ENCODE assay signal across 22 mouse cellular contexts in the genomic region with DNA sequence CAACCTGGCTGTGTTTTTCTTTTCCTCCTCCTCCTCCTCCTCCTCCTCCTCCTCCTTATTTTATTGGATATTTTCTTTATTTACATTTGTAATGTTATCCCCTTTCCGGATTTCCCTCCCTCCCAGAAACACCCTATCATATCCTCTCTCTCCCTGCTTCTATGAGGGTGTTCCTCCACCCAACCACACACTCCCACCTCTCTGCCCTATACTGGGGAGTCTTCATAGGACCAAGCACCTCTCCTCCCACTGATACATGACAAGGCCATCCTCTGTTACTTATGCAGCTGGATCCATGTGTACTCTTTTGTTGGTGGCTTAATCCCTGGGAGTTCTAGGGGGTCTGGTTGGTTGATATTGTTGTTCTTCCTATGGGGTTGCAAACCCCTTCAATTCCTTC.
DNase-seq lines count a peak whose midpoint lies in the region; ATAC-seq and TF ChIP-seq lines count a peak whose summit lies in the region.
"Had no signal": no experiment of that assay in that cellular context is flagged by ENCODE, and none has a peak within 500 bp of the region (broad histone marks: within the 10 kb centered on the region; RNA-seq: fewer than 3 reads in every experiment).

No protein-coding gene starts in this region.

- WGBS in kidney, embryonic 14.5 days, result 27% methylated on average over 1 of the region's 1 CpGs
- 15% methylated on average over 1 of the region's 1 CpGs for WGBS in kidney, adult 2 months
- 11% methylated on average over 1 of the region's 1 CpGs for WGBS in kidney, embryonic 15.5 days
- WGBS in kidney, embryonic 16.5 days, result 24% methylated on average over 1 of the region's 1 CpGs
- WGBS in kidney, postnatal 0 days, result 14% methylated on average over 1 of the region's 1 CpGs

- no peaks in the 10 kb centered on the region for H3K9me3 ChIP-seq in kidney, embryonic 14.5 days (ENCODE audit: control insufficient read depth, low read length)
- H3K9me3 ChIP-seq in kidney, embryonic 15.5 days (replicated peaks), result no peaks in the 10 kb centered on the region
- no peaks in the 10 kb centered on the region for H3K9me3 ChIP-seq in kidney, embryonic 16.5 days (ENCODE audit: low read length)
- no peaks in the 10 kb centered on the region for H3K9me3 ChIP-seq in kidney, postnatal 0 days (replicated peaks; ENCODE audit: low read length)
- H3K9me3 ChIP-seq: G1E had no signal

- no peak for TF ChIP-seq CTCF in kidney, adult 2 months (conservative IDR thresholded peaks at IDR 0.05; ENCODE audit: insufficient read depth, insufficient read length, low read depth, low read length)
- TF ChIP-seq CTCF in kidney, postnatal 0 days (IDR thresholded peaks at IDR 0.05; ENCODE audit: low read depth), result no peak

- DNase-seq in kidney, adult 2 months, result no peak
- DNase-seq in kidney, postnatal 36 days, result no peak
- no peak for DNase-seq in kidney, postnatal 4 days
- DNase-seq in kidney, postnatal 0 days (ENCODE audit: low spot score), result peak; percentile 73
- DNase-seq in kidney, postnatal 10 days, result no peak
- DNase-seq: adrenal gland, adult 2 months; adrenal gland, adult 8-10 months; adrenal gland, postnatal 10 days; adrenal gland, postnatal 14 days; adrenal gland, postnatal 25 days; adrenal gland, postnatal 36 days; B cell, adult 2 months; cerebellum, adult 11 months; cerebellum, adult 11-12 months had no signal

- H3K27me3 ChIP-seq in kidney, embryonic 14.5 days (ENCODE audit: control insufficient read depth, insufficient read depth, low read length), result no peaks in the 10 kb centered on the region
- no peaks in the 10 kb centered on the region for H3K27me3 ChIP-seq in kidney, adult 2 months (replicated peaks; ENCODE audit: control insufficient read depth, insufficient read depth, low read length)
- no peaks in the 10 kb centered on the region for H3K27me3 ChIP-seq in kidney, embryonic 15.5 days
- no peaks in the 10 kb centered on the region for H3K27me3 ChIP-seq in kidney, embryonic 16.5 days (ENCODE audit: insufficient read depth, low read length)
- no peaks in the 10 kb centered on the region for H3K27me3 ChIP-seq in kidney, postnatal 0 days (ENCODE audit: insufficient read depth, low read length)
- H3K27me3 ChIP-seq: CH12.LX, Patski had no signal

- H3K27ac ChIP-seq in kidney, embryonic 14.5 days (ENCODE audit: low read depth, low read length), result no peak overlapping the region
- no peak overlapping the region for H3K27ac ChIP-seq in kidney, adult 2 months (ENCODE audit: insufficient read depth, low read depth, low read length)
- H3K27ac ChIP-seq in kidney, embryonic 15.5 days, result 0 out of 2 replicates have a peak overlapping the region, but pooled peaks have one; percentile 32
- 0 out of 2 replicates have a peak overlapping the region, but pooled peaks have one; percentile 29 for H3K27ac ChIP-seq in kidney, embryonic 16.5 days (ENCODE audit: low read length)
- H3K27ac ChIP-seq in kidney, postnatal 0 days, result no peak overlapping the region

- no peak overlapping the region for H3K4me3 ChIP-seq in kidney, embryonic 14.5 days (ENCODE audit: low read length)
- no peak overlapping the region for H3K4me3 ChIP-seq in kidney, adult 2 months (ENCODE audit: insufficient read depth, low read depth, low read length)
- no peak overlapping the region for H3K4me3 ChIP-seq in kidney, embryonic 15.5 days (replicated peaks)
- H3K4me3 ChIP-seq in kidney, embryonic 16.5 days (ENCODE audit: low read length), result no peak overlapping the region
- H3K4me3 ChIP-seq in kidney, postnatal 0 days (replicated peaks; ENCODE audit: low read depth, low read length), result no peak overlapping the region

- H3K9ac ChIP-seq in kidney, embryonic 14.5 days (ENCODE audit: low read depth, low read length), result no peak overlapping the region
- H3K9ac ChIP-seq in kidney, embryonic 15.5 days, result no peak overlapping the region
- no peak overlapping the region for H3K9ac ChIP-seq in kidney, embryonic 16.5 days (replicated peaks; ENCODE audit: low read length)
- H3K9ac ChIP-seq in kidney, postnatal 0 days (ENCODE audit: low read depth, low read length), result no peak overlapping the region

- no peaks in the 10 kb centered on the region for H3K4me1 ChIP-seq in kidney, embryonic 14.5 days (ENCODE audit: control insufficient read depth, insufficient read depth, low read length)
- no peaks in the 10 kb centered on the region for H3K4me1 ChIP-seq in kidney, adult 2 months (ENCODE audit: control insufficient read depth, insufficient read depth, low read length)
- H3K4me1 ChIP-seq in kidney, embryonic 15.5 days, result 0 out of 2 replicates have a peak, but pooled peaks cover 3% of the 10 kb centered on the region
- no peaks in the 10 kb centered on the region for H3K4me1 ChIP-seq in kidney, embryonic 16.5 days (ENCODE audit: insufficient read depth, low read length)
- H3K4me1 ChIP-seq in kidney, postnatal 0 days (replicated peaks; ENCODE audit: insufficient read depth, low read length), result no peaks in the 10 kb centered on the region

- ATAC-seq in kidney, embryonic 14.5 days (ENCODE audit: low FRiP score, low TSS enrichment), result peak; percentile 97
- peak; percentile 97 for ATAC-seq in kidney, embryonic 15.5 days (replicated peaks; ENCODE audit: low FRiP score)
- peak; percentile 96 for ATAC-seq in kidney, embryonic 16.5 days (ENCODE audit: low FRiP score, low TSS enrichment)
- peak; percentile 80; the same call in 1 of the 2 replicates for ATAC-seq in kidney, postnatal 0 days (replicated peaks; ENCODE audit: low FRiP score, low read depth)
- ATAC-seq: activated CD4-positive, CD25-positive, alpha-beta regulatory T cell, adult 4 months; CD4-positive, CD25-positive, alpha-beta regulatory T cell, adult 4 months; Patski had no signal

- no peak overlapping the region for H3K4me2 ChIP-seq in kidney, embryonic 14.5 days (replicated peaks; ENCODE audit: low read depth, low read length)
- no peak overlapping the region for H3K4me2 ChIP-seq in kidney, embryonic 15.5 days
- H3K4me2 ChIP-seq in kidney, embryonic 16.5 days (replicated peaks; ENCODE audit: low read depth, low read length), result no peak overlapping the region
- no peak overlapping the region for H3K4me2 ChIP-seq in kidney, postnatal 0 days (ENCODE audit: low read length)

- TF ChIP-seq POLR2A in kidney, adult 2 months (IDR thresholded peaks at IDR 0.05; ENCODE audit: low read depth, low read length), result no peak

- H3K36me3 ChIP-seq in kidney, embryonic 14.5 days (ENCODE audit: control insufficient read depth, insufficient read depth, low read length), result no peaks in the 10 kb centered on the region
- H3K36me3 ChIP-seq in kidney, adult 2 months (ENCODE audit: control insufficient read depth, insufficient read depth, low read length), result no peaks in the 10 kb centered on the region
- no peaks in the 10 kb centered on the region for H3K36me3 ChIP-seq in kidney, embryonic 15.5 days
- H3K36me3 ChIP-seq in kidney, embryonic 16.5 days (ENCODE audit: insufficient read depth, low read length), result no peaks in the 10 kb centered on the region
- H3K36me3 ChIP-seq in kidney, postnatal 0 days (ENCODE audit: insufficient read depth, low read length), result no peaks in the 10 kb centered on the region
- H3K36me3 ChIP-seq: G1E had no signal

Comparison
In these comparisons a context has a peak if more than half of its experiments do, and no peak if none do; other contexts are left out.
1. H3K27ac ChIP-seq: peak in kidney, embryonic 15.5 days (single experiment) and kidney, embryonic 16.5 days (single experiment); none in kidney, embryonic 14.5 days (single experiment), kidney, adult 2 months (single experiment) and kidney, postnatal 0 days (single experiment).
2. Peak in every context shown above with its lines, with median percentiles within 50 percentile points of each other: ATAC-seq.